Mouse (Mus musculus): ENCODE measurements around the gene Lrrc55. TPM values are rescaled to one million over a fixed set of nuclear protein-coding genes. Genes with fewer than 3 reads are reported as not detected.

The Lrrc55 gene
- polyA plus RNA-seq, 1 experiment from 2014 or later, result 14.5 TPM

DNA sequence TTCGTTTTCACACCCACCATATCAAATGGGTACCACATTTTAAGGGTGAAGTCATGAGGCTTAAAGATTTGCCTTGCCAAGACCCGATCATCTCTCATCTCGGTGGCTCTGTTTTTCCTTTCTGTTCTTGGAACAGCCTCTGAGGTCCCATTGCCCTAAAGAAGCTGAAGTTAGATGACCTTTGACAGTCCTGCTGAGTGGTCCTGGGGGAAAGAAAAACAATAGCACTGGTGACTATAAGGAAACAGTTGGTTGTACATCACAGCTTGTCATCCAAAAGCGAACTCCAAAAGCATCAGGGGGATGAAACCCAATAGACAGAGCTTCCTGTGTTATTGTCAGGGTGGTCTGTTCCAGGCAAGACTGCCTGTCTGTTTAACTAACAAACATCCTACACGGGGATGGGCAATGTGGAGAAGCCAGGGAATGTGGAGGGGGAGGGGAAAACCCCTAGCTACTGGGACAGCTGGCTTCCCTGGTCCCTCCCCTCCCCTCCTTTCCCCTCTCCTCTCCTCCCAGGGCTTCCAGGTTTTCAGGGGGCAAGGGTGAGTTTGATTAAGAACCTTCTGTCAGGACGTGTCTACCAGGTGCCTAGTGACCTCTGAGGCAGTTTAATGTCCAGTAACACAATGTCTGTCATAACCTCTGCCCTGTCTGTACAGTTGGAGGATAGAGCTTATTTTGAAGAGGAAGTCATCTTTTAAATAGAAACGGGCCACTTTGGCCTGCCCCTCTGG, 33.5 kb downstream of the Lrrc55 start:
- H3K36me3 ChIP-seq (replicated peaks), result no peaks in the 10 kb centered on the region
- peaks cover 13% of the 10 kb centered on the region for H3K4me1 ChIP-seq
- no peaks in the 10 kb centered on the region for H3K27me3 ChIP-seq (replicated peaks)
- ATAC-seq (replicated peaks), result no peak
- no peak overlapping the region for H3K9ac ChIP-seq
- no peak overlapping the region for H3K27ac ChIP-seq
- H3K4me3 ChIP-seq, result no peak overlapping the region
- no peaks in the 10 kb centered on the region for H3K9me3 ChIP-seq
- WGBS, result 52% methylated on average over 7 of the region's 7 CpGs
- no peak overlapping the region for H3K4me2 ChIP-seq

DNA sequence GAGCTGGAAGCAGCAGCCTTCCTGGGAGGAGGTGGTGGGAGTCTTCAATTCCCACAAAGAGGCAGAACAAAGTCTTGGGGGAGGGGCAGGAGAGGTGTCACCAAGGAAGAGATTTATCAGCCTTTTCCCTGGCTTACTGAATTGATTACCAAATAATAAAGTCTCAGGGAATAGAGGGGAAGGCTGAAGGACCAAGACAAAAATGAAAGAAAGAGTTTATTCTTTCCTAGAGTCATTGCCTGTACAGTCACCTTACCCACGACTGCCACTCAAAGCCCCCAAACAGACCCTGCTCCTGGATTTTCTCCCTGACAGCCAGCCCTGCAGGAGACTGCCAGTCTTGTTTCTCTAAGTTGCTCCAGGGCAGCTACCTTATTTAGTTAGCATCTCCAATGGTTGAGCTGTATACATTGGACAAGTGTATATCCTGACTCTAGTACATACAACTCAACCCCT, 35.3 kb downstream of the Lrrc55 start:
- peaks cover 13% of the 10 kb centered on the region for H3K4me1 ChIP-seq
- no peaks in the 10 kb centered on the region for H3K36me3 ChIP-seq (replicated peaks)
- peak overlapping the region; percentile 62 for H3K27ac ChIP-seq
- no peaks in the 10 kb centered on the region for H3K9me3 ChIP-seq
- no peaks in the 10 kb centered on the region for H3K27me3 ChIP-seq (replicated peaks)
- peak; percentile 81 for ATAC-seq (replicated peaks)
- H3K4me3 ChIP-seq, result no peak overlapping the region
- WGBS, result 0% methylated on average over 1 of the region's 1 CpGs
- H3K4me2 ChIP-seq, result no peak overlapping the region
- no peak overlapping the region for H3K9ac ChIP-seq

DNA sequence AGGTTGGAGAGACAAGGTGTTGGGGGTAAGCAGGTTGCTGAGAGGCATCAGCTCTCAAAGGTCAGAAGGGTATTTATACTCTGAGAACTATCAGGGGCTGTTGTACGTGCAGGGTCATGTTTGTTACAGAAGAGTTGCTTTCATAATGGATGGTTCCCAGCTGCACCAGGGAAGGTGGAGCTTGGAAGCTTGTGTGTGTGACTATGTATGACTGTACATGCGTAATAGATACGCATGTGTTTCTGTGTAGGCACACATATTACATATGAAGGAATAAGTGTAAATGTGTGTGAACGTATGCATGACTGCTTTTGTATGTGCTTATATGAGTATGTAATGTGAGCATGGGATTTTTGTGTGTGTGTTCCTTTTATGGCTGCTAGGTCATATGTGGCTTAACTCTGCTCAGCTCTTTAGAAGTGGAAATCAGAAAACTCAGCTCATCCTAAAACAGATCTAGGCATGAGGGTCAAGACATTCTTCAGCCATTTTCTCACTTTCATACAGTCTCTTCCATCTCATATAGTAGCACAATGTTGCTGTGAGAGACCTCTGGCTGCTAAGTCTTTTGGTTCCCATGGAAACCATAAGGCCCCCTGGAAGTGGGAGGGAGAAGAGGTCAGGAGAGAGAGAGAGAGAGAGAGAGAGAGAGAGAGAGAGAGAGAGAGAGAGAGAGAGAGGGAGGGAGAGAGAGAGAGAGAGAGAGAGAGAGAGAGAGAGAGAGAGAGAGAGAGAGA, 35.9 kb downstream of the Lrrc55 start:
- Histone ChIP-seq H3K9ac (no peak overlapping the region), H3K4me2 (no peak overlapping the region), H3K27me3 (replicated peaks) (no peaks in the 10 kb centered on the region), H3K4me1 (peaks cover 13% of the 10 kb centered on the region), H3K9me3 (no peaks in the 10 kb centered on the region), H3K4me3 (no peak overlapping the region), H3K36me3 (replicated peaks) (no peaks in the 10 kb centered on the region), H3K27ac (peak overlapping the region; percentile 62; the same call in 1 of the 2 replicates)
- WGBS, result 77% methylated on average over 4 of the region's 4 CpGs
- peak; percentile 89 for ATAC-seq (replicated peaks)

DNA sequence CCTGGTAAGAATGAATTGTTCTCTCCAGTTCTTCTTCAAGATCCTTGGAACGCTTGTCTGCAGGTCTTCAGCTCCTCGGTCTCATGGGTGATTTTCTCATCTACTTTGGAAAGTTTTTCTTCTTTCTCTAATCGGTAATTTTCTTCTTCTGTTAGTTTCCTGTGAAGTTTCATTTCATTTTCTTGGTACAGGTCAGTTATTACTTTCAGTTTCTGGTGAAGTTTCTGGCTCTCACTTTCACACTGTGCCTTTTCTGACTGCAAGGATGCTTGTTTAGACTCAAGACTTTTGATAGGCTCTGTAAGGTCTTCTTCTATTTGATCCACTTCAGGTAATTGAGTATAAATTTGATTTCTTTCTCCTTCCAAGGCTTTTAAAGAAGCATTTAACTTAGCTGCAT, 39.6 kb downstream of the Lrrc55 start:
- no peaks in the 10 kb centered on the region for H3K9me3 ChIP-seq
- no peak overlapping the region for H3K27ac ChIP-seq
- 93% methylated on average over 3 of the region's 3 CpGs for WGBS
- ATAC-seq (replicated peaks), result no peak
- H3K4me2 ChIP-seq, result no peak overlapping the region
- no peak overlapping the region for H3K4me3 ChIP-seq
- H3K27me3 ChIP-seq (replicated peaks), result no peaks in the 10 kb centered on the region
- H3K4me1 ChIP-seq, result peaks cover 13% of the 10 kb centered on the region
- H3K9ac ChIP-seq, result no peak overlapping the region
- H3K36me3 ChIP-seq (replicated peaks), result no peaks in the 10 kb centered on the region

DNA sequence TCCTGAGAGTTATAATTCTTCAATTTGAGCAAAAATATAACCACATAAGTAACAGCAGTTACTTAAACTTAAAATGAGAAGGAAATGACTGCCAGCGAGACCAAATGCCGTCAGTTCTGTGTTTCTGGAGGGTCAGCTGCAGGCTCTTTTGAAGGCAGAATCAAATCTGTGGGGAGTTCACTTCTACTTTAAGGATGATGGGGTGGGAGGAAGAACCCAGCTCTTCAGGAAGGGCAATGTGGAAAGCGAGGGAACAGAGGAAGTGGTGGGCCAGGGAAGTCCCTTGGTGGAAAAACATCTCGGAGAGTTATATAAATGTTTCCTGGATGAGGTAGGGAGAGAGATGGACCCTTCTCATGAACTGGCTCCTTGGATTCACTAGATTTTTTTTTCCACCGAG, 40.9 kb downstream of the Lrrc55 start:
- no peaks in the 10 kb centered on the region for H3K27me3 ChIP-seq (replicated peaks)
- H3K4me3 ChIP-seq, result no peak overlapping the region
- H3K27ac ChIP-seq, result no peak overlapping the region
- H3K36me3 ChIP-seq (replicated peaks), result no peaks in the 10 kb centered on the region
- no peak overlapping the region for H3K4me2 ChIP-seq
- no peaks in the 10 kb centered on the region for H3K9me3 ChIP-seq
- ATAC-seq (replicated peaks), result no peak
- 89% methylated on average over 5 of the region's 5 CpGs for WGBS
- no peak overlapping the region for H3K9ac ChIP-seq
- H3K4me1 ChIP-seq, result peaks cover 6% of the 10 kb centered on the region

DNA sequence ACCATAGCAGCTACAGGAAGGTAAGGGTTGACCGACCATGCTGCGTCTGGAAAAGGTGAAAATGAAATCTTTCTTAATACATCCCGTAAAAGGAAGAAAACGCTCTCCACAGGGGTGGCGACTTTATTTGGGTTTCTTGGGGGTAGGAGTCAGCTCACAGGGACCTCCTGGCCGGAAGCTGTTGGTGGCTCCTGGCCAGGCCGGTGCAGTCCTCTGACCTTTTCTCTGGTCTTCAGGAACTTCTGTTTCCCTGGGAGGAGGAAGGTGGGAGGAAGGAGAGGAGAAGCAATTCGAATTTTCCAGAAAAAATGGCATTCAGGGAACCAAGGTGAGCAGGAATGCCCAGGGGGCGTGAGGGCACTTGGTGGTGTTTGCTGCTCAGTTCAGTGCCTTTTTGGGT, 41.7 kb downstream of the Lrrc55 start:
- H3K4me2 ChIP-seq, result no peak overlapping the region
- ATAC-seq (replicated peaks), result no peak

DNA sequence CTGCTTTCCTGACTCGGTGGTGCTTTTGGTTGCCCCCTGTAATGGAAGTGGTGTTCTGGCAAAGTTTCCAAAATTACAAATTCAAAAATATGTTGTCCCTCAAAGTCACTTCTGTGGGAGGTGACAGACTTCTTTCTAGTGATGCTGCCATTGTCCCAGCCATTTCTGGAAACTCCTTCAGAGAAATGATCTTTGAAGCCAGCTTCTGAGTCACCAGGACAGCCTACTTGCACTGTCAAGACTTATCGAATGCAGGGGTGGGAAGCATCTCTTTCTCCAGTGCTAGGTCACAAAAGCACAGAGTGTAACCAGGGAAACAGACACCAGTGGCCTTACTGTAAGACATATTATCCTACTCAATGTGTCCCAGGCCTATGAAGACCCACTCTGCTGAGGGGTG, 45.8 kb downstream of the Lrrc55 start:
- 90% methylated on average over 2 of the region's 2 CpGs for WGBS
- no peaks in the 10 kb centered on the region for H3K36me3 ChIP-seq (replicated peaks)
- H3K4me3 ChIP-seq, result no peak overlapping the region
- no peaks in the 10 kb centered on the region for H3K9me3 ChIP-seq
- H3K4me1 ChIP-seq, result no peaks in the 10 kb centered on the region
- H3K27me3 ChIP-seq (replicated peaks), result no peaks in the 10 kb centered on the region
- H3K4me2 ChIP-seq, result no peak overlapping the region
- H3K9ac ChIP-seq, result no peak overlapping the region
- no peak for ATAC-seq (replicated peaks)
- no peak overlapping the region for H3K27ac ChIP-seq

More for the DNA sequence above, 41.7 kb downstream of the Lrrc55 start:
- no peaks in the 10 kb centered on the region for H3K4me1 ChIP-seq
- no peak overlapping the region for H3K4me3 ChIP-seq
- H3K27ac ChIP-seq, result no peak overlapping the region
- H3K9me3 ChIP-seq, result no peaks in the 10 kb centered on the region
- no peak overlapping the region for H3K9ac ChIP-seq
- H3K27me3 ChIP-seq (replicated peaks), result no peaks in the 10 kb centered on the region
- 80% methylated on average over 9 of the region's 9 CpGs for WGBS
- no peaks in the 10 kb centered on the region for H3K36me3 ChIP-seq (replicated peaks)

DNA sequence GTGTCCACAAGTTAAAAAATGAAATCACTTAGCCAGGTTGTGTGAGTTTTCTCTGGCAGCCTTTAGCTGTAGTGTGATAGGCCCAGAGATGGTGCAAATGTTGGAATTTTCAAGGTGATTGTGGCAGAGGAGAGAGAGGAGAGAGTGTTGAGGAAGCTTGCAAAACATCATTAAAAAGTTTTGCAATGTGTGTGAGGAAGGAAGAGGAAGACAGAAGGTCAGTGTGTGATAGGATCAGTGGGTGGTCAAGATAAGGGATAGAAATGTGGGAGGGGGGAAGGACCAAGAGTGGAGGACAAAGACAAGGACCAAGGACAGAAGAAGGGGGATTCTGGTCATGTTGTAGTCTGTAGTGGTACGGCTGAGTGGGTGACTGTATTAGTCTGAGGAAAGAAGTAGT, 46.6 kb downstream of the Lrrc55 start:
- Histone ChIP-seq H3K9me3 (no peaks in the 10 kb centered on the region), H3K4me3 (no peak overlapping the region), H3K4me2 (no peak overlapping the region), H3K27me3 (replicated peaks) (no peaks in the 10 kb centered on the region), H3K9ac (no peak overlapping the region), H3K27ac (no peak overlapping the region), H3K4me1 (no peaks in the 10 kb centered on the region), H3K36me3 (replicated peaks) (no peaks in the 10 kb centered on the region)
- no peak for ATAC-seq (replicated peaks)
- 78% methylated on average over 1 of the region's 1 CpGs for WGBS

DNA sequence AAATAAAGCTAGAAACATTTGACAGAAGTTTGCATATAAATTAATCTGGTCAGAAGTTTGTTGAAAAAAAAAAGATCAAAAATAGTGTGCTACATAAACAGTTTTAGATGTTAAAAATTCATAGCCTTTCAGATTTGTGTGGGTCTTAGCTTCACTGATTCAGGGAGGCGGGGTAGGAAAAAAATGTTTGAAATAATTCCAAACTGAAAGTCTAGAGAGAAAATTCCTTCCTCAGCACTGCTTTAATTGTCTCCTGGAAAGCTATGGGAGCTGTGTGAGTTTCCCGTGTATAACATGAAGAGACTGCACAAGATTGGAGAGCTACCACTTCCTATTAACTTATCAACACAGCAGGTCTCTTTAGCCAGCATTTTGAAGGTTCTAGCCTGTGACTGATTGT, 49.5 kb downstream of the Lrrc55 start:
- Histone ChIP-seq H3K27me3 (replicated peaks) (no peaks in the 10 kb centered on the region), H3K36me3 (replicated peaks) (no peaks in the 10 kb centered on the region), H3K9me3 (no peaks in the 10 kb centered on the region), H3K27ac (no peak overlapping the region), H3K4me1 (no peaks in the 10 kb centered on the region), H3K9ac (no peak overlapping the region), H3K4me3 (no peak overlapping the region), H3K4me2 (no peak overlapping the region)
- no peak for ATAC-seq (replicated peaks)
- 85% methylated on average over 2 of the region's 2 CpGs for WGBS

DNA sequence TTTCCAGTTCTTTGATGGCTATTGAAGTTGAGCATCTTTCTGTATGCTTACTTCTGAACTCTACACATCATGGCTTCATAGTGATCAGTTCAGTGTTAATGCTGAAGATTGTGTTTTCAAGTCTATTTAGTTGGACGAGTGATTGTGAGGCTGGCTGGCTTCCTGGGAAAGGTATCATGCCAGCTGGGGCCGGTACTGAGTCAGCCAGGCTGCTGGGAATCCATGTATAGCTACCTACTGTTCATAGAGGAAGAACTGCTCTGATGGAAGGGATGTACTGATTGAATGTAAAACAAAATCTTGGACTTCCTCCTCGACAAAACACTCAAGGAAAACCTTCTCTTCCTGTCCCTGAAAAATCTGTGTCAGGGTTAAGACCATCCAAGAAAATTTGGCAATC, 51.7 kb downstream of the Lrrc55 start:
- Histone ChIP-seq H3K4me2 (no peak overlapping the region), H3K27ac (no peak overlapping the region), H3K27me3 (replicated peaks) (no peaks in the 10 kb centered on the region), H3K4me3 (no peak overlapping the region), H3K4me1 (no peaks in the 10 kb centered on the region), H3K9ac (no peak overlapping the region), H3K36me3 (replicated peaks) (no peaks in the 10 kb centered on the region), H3K9me3 (no peaks in the 10 kb centered on the region)
- ATAC-seq (replicated peaks), result no peak
- WGBS, result 75% methylated on average over 3 of the region's 3 CpGs

DNA sequence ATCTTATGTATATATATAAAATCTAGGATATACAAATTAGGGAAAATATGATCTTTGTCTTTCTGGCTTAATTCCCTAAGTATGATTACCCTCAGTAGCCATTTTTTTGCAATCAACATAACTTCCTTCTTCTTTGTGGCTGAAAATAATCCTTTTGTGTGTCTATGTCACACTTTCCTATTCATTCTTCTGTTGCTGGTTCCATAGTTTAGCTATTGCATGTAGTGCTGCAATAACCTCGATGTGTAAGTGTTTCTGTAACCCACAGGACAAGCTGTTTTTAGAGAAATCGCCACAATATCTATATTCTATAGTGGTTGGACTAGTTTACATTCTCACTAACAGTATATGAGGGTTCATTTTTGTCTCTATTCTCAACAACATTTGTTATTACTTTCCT, 52.1 kb downstream of the Lrrc55 start:
- H3K4me1 ChIP-seq, result no peaks in the 10 kb centered on the region
- no peaks in the 10 kb centered on the region for H3K27me3 ChIP-seq (replicated peaks)
- no peak overlapping the region for H3K27ac ChIP-seq
- no peaks in the 10 kb centered on the region for H3K36me3 ChIP-seq (replicated peaks)
- no peak overlapping the region for H3K4me2 ChIP-seq
- H3K4me3 ChIP-seq, result no peak overlapping the region
- ATAC-seq (replicated peaks), result no peak
- H3K9ac ChIP-seq, result no peak overlapping the region
- no peaks in the 10 kb centered on the region for H3K9me3 ChIP-seq
- WGBS, result 89% methylated on average over 2 of the region's 2 CpGs

DNA sequence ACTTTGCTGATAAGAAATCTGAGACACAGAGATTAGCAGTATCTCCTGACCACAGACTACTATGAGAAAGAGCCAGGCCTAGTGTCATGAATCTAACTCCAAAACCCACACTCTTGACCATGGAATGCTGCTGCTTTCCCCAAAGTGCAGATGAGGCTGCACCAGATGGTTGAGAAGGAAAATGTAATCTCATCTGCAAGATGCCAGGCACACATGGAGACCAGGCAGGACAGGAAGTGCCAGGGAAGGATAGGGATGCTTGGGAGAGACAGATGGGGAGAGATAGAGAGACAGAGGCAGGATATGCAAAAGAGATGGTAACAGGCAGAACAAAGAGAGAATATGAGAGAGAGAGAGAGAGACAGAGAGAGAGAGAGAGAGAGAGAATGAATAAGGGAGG, 56.2 kb downstream of the Lrrc55 start:
- Histone ChIP-seq H3K36me3 (replicated peaks) (no peaks in the 10 kb centered on the region), H3K4me3 (no peak overlapping the region), H3K4me2 (no peak overlapping the region), H3K27me3 (replicated peaks) (no peaks in the 10 kb centered on the region), H3K27ac (no peak overlapping the region), H3K9ac (no peak overlapping the region), H3K4me1 (0 out of 2 replicates have a peak, but pooled peaks cover 2% of the 10 kb centered on the region), H3K9me3 (no peaks in the 10 kb centered on the region)
- no peak for ATAC-seq (replicated peaks)

DNA sequence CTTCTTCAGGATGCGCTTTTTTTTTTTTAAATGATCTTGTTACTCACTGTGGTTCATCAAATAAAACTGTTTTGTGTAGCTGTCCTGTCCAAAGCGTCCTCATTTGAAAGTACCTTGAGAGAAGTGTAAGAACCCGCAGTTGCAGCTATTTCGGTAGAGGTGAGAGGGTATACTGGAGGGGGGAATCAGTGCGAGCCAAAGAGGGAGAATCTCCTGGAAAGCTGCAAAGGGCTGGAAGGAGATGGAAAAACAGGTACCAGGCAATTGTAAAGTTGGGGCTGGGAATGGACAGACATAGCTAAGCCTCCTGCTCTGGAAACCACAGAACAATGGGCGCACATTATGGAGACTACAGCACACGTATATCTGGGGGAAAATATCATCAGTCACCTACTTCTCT, 57.2 kb downstream of the Lrrc55 start:
- Histone ChIP-seq H3K27ac (no peak overlapping the region), H3K4me1 (0 out of 2 replicates have a peak, but pooled peaks cover 2% of the 10 kb centered on the region), H3K36me3 (replicated peaks) (no peaks in the 10 kb centered on the region), H3K4me2 (no peak overlapping the region), H3K27me3 (replicated peaks) (no peaks in the 10 kb centered on the region), H3K9me3 (no peaks in the 10 kb centered on the region), H3K4me3 (no peak overlapping the region), H3K9ac (no peak overlapping the region)
- ATAC-seq (replicated peaks), result no peak
- WGBS, result 79% methylated on average over 7 of the region's 7 CpGs
